Mouse (Mus musculus) neural tube, embryonic 13.5 days (tissue): ENCODE measurements around the gene Fbxl8. TPM values are rescaled to one million over a fixed set of nuclear protein-coding genes. Genes with fewer than 3 reads are reported as not detected.

Experiments
- ATAC-seq: fragments of 200-750 bp; cut with Nextera tagmentation; 2 replicates; pipeline ENCODE4 v1.8.0; 2017; ENCODE audit warnings: low read depth, mild to moderate bottlenecking, moderate TSS enrichment, moderate library complexity
- H3K27ac ChIP-seq: fragments of 300-500 bp; sonication (generic); replicated peaks from 2 replicates; pipeline ENCODE4 v1.5.1; 2015; ENCODE audit warnings: moderate library complexity, mild to moderate bottlenecking, inconsistent platforms
- H3K27me3 ChIP-seq: fragments of 300-500 bp; sonication (generic); 2 replicates; pipeline ENCODE4 v1.6.1; 2015; ENCODE audit warnings: mild to moderate bottlenecking, inconsistent platforms
- H3K36me3 ChIP-seq: fragments of 300-500 bp; sonication (generic); 2 replicates; pipeline ENCODE4 v1.6.1; 2015; ENCODE audit warnings: mild to moderate bottlenecking, inconsistent platforms
- H3K4me1 ChIP-seq: fragments of 300-500 bp; sonication (generic); replicated peaks from 2 replicates; pipeline ENCODE4 v1.6.1; 2015; ENCODE audit warnings: inconsistent platforms
- H3K4me2 ChIP-seq: fragments of 300-500 bp; sonication (generic); 2 replicates; pipeline ENCODE4 v1.6.1; 2015; ENCODE audit warnings: inconsistent platforms, mild to moderate bottlenecking, moderate library complexity
- H3K4me3 ChIP-seq: fragments of 300-500 bp; sonication (generic); 2 replicates; pipeline ENCODE4 v1.5.1; 2015; ENCODE audit warnings: mild to moderate bottlenecking, inconsistent platforms
- H3K9ac ChIP-seq: fragments of 300-500 bp; sonication (generic); 2 replicates; pipeline ENCODE4 v1.6.1; 2015; ENCODE audit warnings: moderate library complexity, mild to moderate bottlenecking, inconsistent platforms
- H3K9me3 ChIP-seq: fragments of 300-500 bp; sonication (generic); 2 replicates; pipeline ENCODE4 v1.6.1; 2016; ENCODE audit warnings: inconsistent platforms
- WGBS: fragments of 180-500 bp; shearing (Covaris S2); methylation state at CpG from one replicate; pipeline ENCODE4 v1.1.7; 2015; 5-methylcytosine and 5-hydroxymethylcytosine counted together
- polyA plus RNA-seq: library from polyadenylated mRNA; unstranded; fragments of >200 nt; fragmentation: Nextera tagmentation; extraction: Ambion mirVana; gene quantifications from 2 replicates; pipeline ENCODE4 v1.2.1, GENCODE M21; 2015

The Fbxl8 gene
- polyA plus RNA-seq, 1 experiment from 2014 or later, result 2.0 TPM

- Histone ChIP-seq H3K4me3 (peak overlapping the region; percentile 98), H3K27me3 (peaks cover 4% of the 10 kb centered on the region), H3K27ac (0 out of 2 replicates have a peak overlapping the region, but pooled peaks have one; percentile 67), H3K9ac (peak overlapping the region; percentile 96), H3K9me3 (no peaks in the 10 kb centered on the region), H3K4me1 (peaks cover 21% of the 10 kb centered on the region), H3K36me3 (peaks cover 41% of the 10 kb centered on the region), H3K4me2 (peak overlapping the region; percentile 99)
- 62% methylated on average over 18 of the region's 18 CpGs for WGBS
- no peak for ATAC-seq
Observed at GRCm38 (mm10) chr8:105298351-105299252, 34.2 kb downstream of the Fbxl8 start.

GRCm38 (mm10) chr8:105299962-105300361 is 35.5 kb downstream of the Fbxl8 start:
- Histone ChIP-seq H3K4me1 (peaks cover 29% of the 10 kb centered on the region), H3K27ac (no peak overlapping the region), H3K36me3 (peaks cover 55% of the 10 kb centered on the region), H3K4me2 (no peak overlapping the region), H3K9me3 (no peaks in the 10 kb centered on the region), H3K4me3 (no peak overlapping the region), H3K27me3 (no peaks in the 10 kb centered on the region; the same call in 1 of the 2 replicates), H3K9ac (no peak overlapping the region)
- WGBS, result 93% methylated on average over 8 of the region's 8 CpGs
- ATAC-seq, result no peak

GRCm38 (mm10) chr8:105303396-105303795 is 38.9 kb downstream of the Fbxl8 start:
- peaks cover 31% of the 10 kb centered on the region for H3K4me1 ChIP-seq
- 84% methylated on average over 8 of the region's 8 CpGs for WGBS
- no peak for ATAC-seq
- no peak overlapping the region for H3K9ac ChIP-seq
- H3K9me3 ChIP-seq, result no peaks in the 10 kb centered on the region
- no peaks in the 10 kb centered on the region for H3K27me3 ChIP-seq
- no peak overlapping the region for H3K4me2 ChIP-seq
- H3K27ac ChIP-seq, result no peak overlapping the region
- no peak overlapping the region for H3K4me3 ChIP-seq
- peaks cover 77% of the 10 kb centered on the region for H3K36me3 ChIP-seq

- Histone ChIP-seq H3K4me3 (no peak overlapping the region), H3K4me2 (no peak overlapping the region), H3K9ac (no peak overlapping the region), H3K27me3 (no peaks in the 10 kb centered on the region), H3K27ac (0 out of 2 replicates have a peak overlapping the region, but pooled peaks have one; percentile 34), H3K36me3 (peaks cover 82% of the 10 kb centered on the region), H3K4me1 (peaks cover 26% of the 10 kb centered on the region), H3K9me3 (no peaks in the 10 kb centered on the region)
- WGBS, result 83% methylated on average over 9 of the region's 9 CpGs
- no peak for ATAC-seq
Observed at GRCm38 (mm10) chr8:105303874-105304273, 39.4 kb downstream of the Fbxl8 start.

DNA sequence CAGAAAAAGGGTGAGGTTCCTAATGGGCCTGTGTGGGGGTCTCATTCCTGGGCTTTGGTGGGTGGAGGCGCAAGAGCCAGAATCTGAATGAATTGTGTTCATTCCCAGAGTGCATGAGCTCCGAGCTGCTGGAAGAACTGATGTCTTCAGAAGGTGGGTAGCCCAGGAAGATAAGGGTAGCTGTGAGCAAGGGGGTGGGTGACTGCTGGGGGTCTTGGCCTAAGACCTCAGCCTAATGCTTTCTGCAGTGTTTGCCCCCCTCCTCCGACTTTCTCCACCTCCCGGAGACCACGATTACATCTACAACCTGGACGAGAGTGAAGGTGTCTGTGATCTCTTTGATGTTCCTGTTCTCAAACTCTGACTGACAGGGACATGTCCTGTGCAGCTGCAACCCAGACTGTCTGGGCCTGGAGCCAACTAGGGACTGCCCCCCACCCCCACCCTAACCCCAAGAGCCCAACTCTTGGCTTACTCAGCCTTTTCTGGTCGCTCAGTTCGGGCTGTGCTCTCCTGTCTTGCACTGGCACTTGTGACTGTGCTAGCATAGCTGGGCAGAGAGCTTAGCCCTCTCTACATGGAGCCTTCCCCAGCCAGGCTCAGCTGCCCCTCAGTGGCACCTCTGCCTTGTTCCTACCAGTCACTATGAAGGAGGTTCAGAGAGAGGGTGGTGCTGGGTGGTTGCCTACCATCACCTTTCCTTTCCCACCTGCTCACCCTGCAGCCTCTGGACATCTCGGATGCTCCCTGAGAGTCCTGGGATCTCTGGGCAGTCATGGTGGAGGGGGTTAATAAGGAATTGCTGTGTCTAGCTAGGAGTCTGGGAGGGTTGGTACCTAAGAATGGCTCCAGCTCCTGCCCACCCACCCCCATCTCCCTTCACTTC is 40.1 kb downstream of the Fbxl8 start:
- WGBS, result 66% methylated on average over 9 of the region's 9 CpGs
- peak; percentile 24; the same call in 1 of the 2 replicates for ATAC-seq
- Histone ChIP-seq H3K9me3 (no peaks in the 10 kb centered on the region), H3K36me3 (peaks cover 87% of the 10 kb centered on the region), H3K9ac (no peak overlapping the region), H3K27ac (peak overlapping the region; percentile 34), H3K4me3 (no peak overlapping the region), H3K4me1 (peaks cover 22% of the 10 kb centered on the region), H3K27me3 (no peaks in the 10 kb centered on the region), H3K4me2 (no peak overlapping the region)

- peaks cover 22% of the 10 kb centered on the region for H3K4me1 ChIP-seq
- peaks cover 85% of the 10 kb centered on the region for H3K36me3 ChIP-seq
- 11% methylated on average over 30 of the region's 30 CpGs for WGBS
- peak within 1 kb of the TSS; percentile 47 for H3K4me2 ChIP-seq
- H3K27me3 ChIP-seq, result no peaks in the 10 kb centered on the region
- peak within 1 kb of the TSS; percentile 17; the same call in 1 of the 2 replicates for H3K4me3 ChIP-seq
- peak; percentile 37 for ATAC-seq
- peak within 1 kb of the TSS; percentile 54 for H3K9ac ChIP-seq
- H3K9me3 ChIP-seq, result no peaks in the 10 kb centered on the region
- H3K27ac ChIP-seq, result peak within 1 kb of the TSS; percentile 61
Observed at GRCm38 (mm10) chr8:105305211-105306145, 41.0 kb downstream of the Fbxl8 start, which contains the start of gene Elmo3. Elmo3 (plus strand) TSS chr8:105305601.

DNA sequence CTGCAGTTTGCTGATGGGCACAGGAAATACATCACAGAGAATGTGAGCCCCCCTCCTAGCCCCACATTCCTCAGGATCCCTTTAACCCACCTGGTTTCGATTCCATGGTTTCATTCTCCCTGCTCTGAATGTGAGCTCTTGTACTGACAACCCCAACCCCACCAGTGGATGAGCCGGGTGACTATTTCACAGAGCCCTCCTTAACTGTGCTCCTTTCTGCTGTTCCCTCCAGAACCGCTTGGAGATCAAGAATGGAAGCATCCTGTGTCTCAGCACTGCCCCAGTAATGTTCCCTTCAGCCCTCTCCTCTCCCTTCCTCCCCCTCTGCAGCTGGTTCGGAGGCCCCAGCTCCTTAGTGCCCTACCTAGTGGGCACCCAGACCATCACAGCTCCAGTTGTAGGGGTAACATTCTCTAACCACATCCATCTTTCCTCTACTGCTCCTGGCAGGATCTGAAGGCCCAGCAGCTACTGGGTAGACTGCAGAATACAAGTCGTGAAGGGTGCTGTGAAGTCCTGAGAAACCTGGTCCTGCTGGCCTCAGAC is 41.8 kb downstream of the Fbxl8 start:
- peaks cover 83% of the 10 kb centered on the region for H3K36me3 ChIP-seq
- H3K27ac ChIP-seq, result peak overlapping the region; percentile 61; the same call in 1 of the 2 replicates
- H3K4me3 ChIP-seq, result peak overlapping the region; percentile 17; the same call in 1 of the 2 replicates
- peak overlapping the region; percentile 47 for H3K4me2 ChIP-seq
- H3K9me3 ChIP-seq, result no peaks in the 10 kb centered on the region
- H3K4me1 ChIP-seq, result peaks cover 22% of the 10 kb centered on the region
- H3K27me3 ChIP-seq, result no peaks in the 10 kb centered on the region
- ATAC-seq, result peak; percentile 2; the same call in 1 of the 2 replicates
- H3K9ac ChIP-seq, result peak overlapping the region; percentile 54
- WGBS, result 52% methylated on average over 5 of the region's 5 CpGs

GRCm38 (mm10) chr8:105307670-105308069 is 43.2 kb downstream of the Fbxl8 start:
- Histone ChIP-seq H3K9me3 (no peaks in the 10 kb centered on the region), H3K36me3 (peaks cover 84% of the 10 kb centered on the region), H3K4me2 (no peak overlapping the region), H3K4me1 (peaks cover 22% of the 10 kb centered on the region), H3K27ac (no peak overlapping the region), H3K27me3 (no peaks in the 10 kb centered on the region), H3K4me3 (no peak overlapping the region), H3K9ac (no peak overlapping the region)
- ATAC-seq, result no peak
- WGBS, result 93% methylated on average over 13 of the region's 13 CpGs

- no peak for ATAC-seq
- H3K4me1 ChIP-seq, result peaks cover 22% of the 10 kb centered on the region
- H3K9ac ChIP-seq, result no peak overlapping the region
- H3K9me3 ChIP-seq, result no peaks in the 10 kb centered on the region
- no peak overlapping the region for H3K4me3 ChIP-seq
- no peak overlapping the region for H3K4me2 ChIP-seq
- WGBS, result 97% methylated on average over 10 of the region's 10 CpGs
- no peaks in the 10 kb centered on the region for H3K27me3 ChIP-seq
- H3K36me3 ChIP-seq, result peaks cover 84% of the 10 kb centered on the region
- no peak overlapping the region for H3K27ac ChIP-seq
Observed at GRCm38 (mm10) chr8:105308428-105308827, 44.0 kb downstream of the Fbxl8 start.

GRCm38 (mm10) chr8:105309142-105309847 is 44.8 kb downstream of the Fbxl8 start:
- H3K4me2 ChIP-seq, result no peak overlapping the region
- peaks cover 84% of the 10 kb centered on the region for H3K36me3 ChIP-seq

More at GRCm38 (mm10) chr8:105309142-105309847, 44.8 kb downstream of the Fbxl8 start:
- H3K27me3 ChIP-seq, result no peaks in the 10 kb centered on the region
- H3K27ac ChIP-seq, result no peak overlapping the region
- 82% methylated on average over 15 of the region's 15 CpGs for WGBS
- H3K4me1 ChIP-seq, result peaks cover 21% of the 10 kb centered on the region
- no peak overlapping the region for H3K9ac ChIP-seq
- no peak for ATAC-seq
- H3K4me3 ChIP-seq, result no peak overlapping the region
- H3K9me3 ChIP-seq, result no peaks in the 10 kb centered on the region
